Mouse (Mus musculus) CH12F3 (cell line): ENCODE measurements at regions not wholly inside any gene's neighbourhood (a gene's known extent, or its start where the extent isn't known, plus 50 kb on each side); places are given as distances from the start of the nearest gene placed in this dataset.

ENCODE experiments used
- in situ Hi-C: fragments of 300-500 bp; cut with MboI; formaldehyde crosslinking; loops from 2 replicates; pipeline ENCODE4 v1.14.3; 2020; ENCODE audit warnings: low sequenced_read_pairs

GRCm38 (mm10) chr6:31158648-31159047 is 199.8 kb upstream of the Klf14 start:
- in situ Hi-C loops = no loop called here

GRCm38 (mm10) chr6:31159240-31159639 is 200.4 kb upstream of the Klf14 start:
- in situ Hi-C loops = no loop called here

GRCm38 (mm10) chr6:31159935-31160670 is 201.2 kb upstream of the Klf14 start:
- in situ Hi-C loops = no loop called here

- in situ Hi-C loops = no loop called here
These were observed 202.8 kb upstream of the Klf14 start for GRCm38 (mm10) chr6:31161445-31162340.

- in situ Hi-C loops = no loop called here
These were observed 206.1 kb upstream of the Klf14 start for GRCm38 (mm10) chr6:31165011-31165410.

GRCm38 (mm10) chr6:31166347-31166746 is 207.5 kb upstream of the Klf14 start:
- in situ Hi-C loops = no loop called here

GRCm38 (mm10) chr6:31167732-31168131 is 208.9 kb upstream of the Klf14 start:
- in situ Hi-C loops = no loop called here

GRCm38 (mm10) chr6:31168730-31169129 is 209.9 kb upstream of the Klf14 start:
- in situ Hi-C loops = no loop called here

- in situ Hi-C loops = no loop called here
These were observed 210.5 kb upstream of the Klf14 start for GRCm38 (mm10) chr6:31169343-31169742.

GRCm38 (mm10) chr6:31169868-31170600 is 211.2 kb upstream of the Klf14 start:
- in situ Hi-C loops = no loop called here

- in situ Hi-C loops = no loop called here
These were observed 213.1 kb upstream of the Klf14 start for GRCm38 (mm10) chr6:31171831-31172569.

- in situ Hi-C loops = no loop called here
These were observed 216.9 kb upstream of the Klf14 start for GRCm38 (mm10) chr6:31175769-31176168.

GRCm38 (mm10) chr6:31176368-31176767 is 217.5 kb upstream of the Klf14 start:
- in situ Hi-C loops = no loop called here

GRCm38 (mm10) chr6:31176831-31177230 is 218.0 kb upstream of the Klf14 start:
- in situ Hi-C loops = no loop called here

- in situ Hi-C loops = no loop called here
These were observed 219.5 kb upstream of the Klf14 start for GRCm38 (mm10) chr6:31178201-31178880.

GRCm38 (mm10) chr6:31182284-31182683 is 216.3 kb upstream of the Mkln1 start:
- in situ Hi-C loops = no loop called here

- in situ Hi-C loops = no loop called here
These were observed 215.4 kb upstream of the Mkln1 start for GRCm38 (mm10) chr6:31183127-31183526.

- in situ Hi-C loops = no loop called here
These were observed 214.0 kb upstream of the Mkln1 start for GRCm38 (mm10) chr6:31184554-31184953.

- in situ Hi-C loops = no loop called here
These were observed 213.4 kb upstream of the Mkln1 start for GRCm38 (mm10) chr6:31185151-31185550.

GRCm38 (mm10) chr6:31188066-31188465 is 210.5 kb upstream of the Mkln1 start:
- in situ Hi-C loops = no loop called here
